ENCODE assay signal across 27 mouse cellular contexts in genomic region chr9:102770190-102770589, GRCm38 (mm10). TPM values are rescaled to one million over a fixed set of nuclear protein-coding genes. Genes with fewer than 3 reads are reported as not detected.
DNase-seq lines count a peak whose midpoint lies in the region; ATAC-seq and TF ChIP-seq lines count a peak whose summit lies in the region.
"Had no signal": no experiment of that assay in that cellular context is flagged by ENCODE, and none has a peak within 500 bp of the region (broad histone marks: within the 10 kb centered on the region; RNA-seq: fewer than 3 reads in every experiment).

No protein-coding gene starts in this region.

- no peak overlapping the region for H3K9ac ChIP-seq in forebrain, embryonic 14.5 days (ENCODE audit: low read length)
- no peak overlapping the region for H3K9ac ChIP-seq in forebrain, postnatal 0 days
- no peak overlapping the region for H3K9ac ChIP-seq in midbrain, embryonic 11.5 days (ENCODE audit: low read length)
- H3K9ac ChIP-seq in midbrain, embryonic 16.5 days (ENCODE audit: low read depth, low read length): no peak overlapping the region
- H3K9ac ChIP-seq: embryonic facial prominence, embryonic 13.5 days; forebrain, embryonic 13.5 days; heart, embryonic 13.5 days; hindbrain, embryonic 14.5 days had no signal

- 61% methylated on average over 16 of the region's 16 CpGs for WGBS in forebrain, embryonic 14.5 days
- WGBS in forebrain, postnatal 0 days: 49% methylated on average over 16 of the region's 16 CpGs
- 86% methylated on average over 16 of the region's 16 CpGs for WGBS in midbrain, embryonic 11.5 days
- 75% methylated on average over 16 of the region's 16 CpGs for WGBS in midbrain, embryonic 16.5 days

- H3K4me3 ChIP-seq in forebrain, embryonic 14.5 days (ENCODE audit: low read depth, low read length): no peak overlapping the region
- no peak overlapping the region for H3K4me3 ChIP-seq in forebrain, postnatal 0 days (ENCODE audit: low read depth, low read length)
- no peak overlapping the region for H3K4me3 ChIP-seq in midbrain, embryonic 11.5 days (ENCODE audit: low read depth, low read length)
- H3K4me3 ChIP-seq in midbrain, embryonic 16.5 days (ENCODE audit: low read depth, low read length): no peak overlapping the region
- H3K4me3 ChIP-seq in embryonic fibroblast, embryonic 13.5 days (ENCODE audit: insufficient read depth, low read length): no peak overlapping the region
- H3K4me3 ChIP-seq: embryonic facial prominence, embryonic 13.5 days; forebrain, embryonic 13.5 days; heart, adult 2 months; heart, embryonic 10.5 days; heart, embryonic 13.5 days had no signal

- H3K36me3 ChIP-seq in forebrain, embryonic 14.5 days (ENCODE audit: control insufficient read depth, insufficient read depth, low read length): no peaks in the 10 kb centered on the region
- H3K36me3 ChIP-seq in forebrain, postnatal 0 days (ENCODE audit: insufficient read depth): no peaks in the 10 kb centered on the region
- no peaks in the 10 kb centered on the region for H3K36me3 ChIP-seq in midbrain, embryonic 11.5 days (ENCODE audit: control insufficient read depth, insufficient read depth, low read length)
- H3K36me3 ChIP-seq in midbrain, embryonic 16.5 days (ENCODE audit: control insufficient read depth, insufficient read depth, low read length): no peaks in the 10 kb centered on the region
- H3K36me3 ChIP-seq: embryonic facial prominence, embryonic 13.5 days; G1E; heart, embryonic 10.5 days; heart, embryonic 13.5 days had no signal

- ATAC-seq in forebrain, embryonic 14.5 days: no peak
- ATAC-seq in forebrain, postnatal 0 days: no peak
- no peak for ATAC-seq in midbrain, embryonic 11.5 days (ENCODE audit: low FRiP score)
- no peak for ATAC-seq in midbrain, embryonic 16.5 days
- ATAC-seq: activated CD4-positive, CD25-positive, alpha-beta regulatory T cell, adult 4 months; hindbrain, postnatal 0 days; inflammation-experienced regulatory T-cells, adult 6 months; intestine, embryonic 16.5 days had no signal

- no peaks in the 10 kb centered on the region for H3K27me3 ChIP-seq in forebrain, embryonic 14.5 days (replicated peaks; ENCODE audit: control insufficient read depth, insufficient read depth, low read length)
- no peaks in the 10 kb centered on the region for H3K27me3 ChIP-seq in forebrain, postnatal 0 days (ENCODE audit: insufficient read depth, low read length)
- H3K27me3 ChIP-seq in midbrain, embryonic 11.5 days (ENCODE audit: control insufficient read depth, insufficient read depth, low read length): no peaks in the 10 kb centered on the region
- no peaks in the 10 kb centered on the region for H3K27me3 ChIP-seq in midbrain, embryonic 16.5 days (ENCODE audit: control insufficient read depth, insufficient read depth, low read depth, low read length)
- H3K27me3 ChIP-seq: embryonic facial prominence, embryonic 13.5 days; forebrain, embryonic 13.5 days; heart, embryonic 13.5 days had no signal

- no peak overlapping the region for H3K27ac ChIP-seq in forebrain, embryonic 14.5 days (ENCODE audit: low read depth, low read length)
- H3K27ac ChIP-seq in forebrain, postnatal 0 days (ENCODE audit: low read depth, low read length): no peak overlapping the region
- H3K27ac ChIP-seq in midbrain, embryonic 11.5 days (ENCODE audit: low read depth, low read length): no peak overlapping the region
- H3K27ac ChIP-seq in midbrain, embryonic 16.5 days (ENCODE audit: low read length): no peak overlapping the region
- peak overlapping the region; percentile 59; the same call in 1 of the 2 replicates for H3K27ac ChIP-seq in embryonic fibroblast, embryonic 13.5 days (ENCODE audit: insufficient read depth, low read length)
- H3K27ac ChIP-seq: embryonic facial prominence, embryonic 13.5 days; forebrain, embryonic 13.5 days; heart, adult 2 months; heart, embryonic 10.5 days; heart, embryonic 13.5 days; hindbrain, embryonic 14.5 days; hindbrain, postnatal 0 days had no signal

- DNase-seq in forebrain, embryonic 14.5 days (ENCODE audit: low spot score): peak; percentile 41
- no peak for DNase-seq in forebrain, postnatal 0 days
- peak; percentile 72 for DNase-seq in midbrain, embryonic 11.5 days (ENCODE audit: low spot score, missing footprints)
- DNase-seq in frontal cortex, postnatal 10 days (ENCODE audit: low spot score in 2 of 2): no peak
- DNase-seq in frontal cortex, adult 2 months (ENCODE audit: extremely low spot score in 1 of 2, low spot score in 1 of 2): no peak
- DNase-seq: adrenal gland, adult 8-10 months; adrenal gland, postnatal 25 days; B cell, adult 2 months; cerebellum, adult 18-20 months; cerebellum, adult 9-10 months; cerebellum, postnatal 14 days; heart, adult 2 months; heart, postnatal 14 days; heart, postnatal 4 days; kidney, adult 18-20 months had no signal

- TF ChIP-seq POLR2A in embryonic fibroblast, embryonic 13.5 days (IDR thresholded peaks at IDR 0.05; ENCODE audit: low read depth, low read length): no peak

- no peaks in the 10 kb centered on the region for H3K9me3 ChIP-seq in forebrain, embryonic 14.5 days (replicated peaks; ENCODE audit: control insufficient read depth, low read length)
- H3K9me3 ChIP-seq in forebrain, postnatal 0 days (ENCODE audit: low read length): no peaks in the 10 kb centered on the region
- no peaks in the 10 kb centered on the region for H3K9me3 ChIP-seq in midbrain, embryonic 11.5 days (ENCODE audit: control insufficient read depth, low read length)
- no peaks in the 10 kb centered on the region for H3K9me3 ChIP-seq in midbrain, embryonic 16.5 days (replicated peaks; ENCODE audit: control insufficient read depth, low read length, poor library complexity, severe bottlenecking)
- H3K9me3 ChIP-seq: embryonic facial prominence, embryonic 13.5 days; forebrain, embryonic 13.5 days; G1E; heart, embryonic 10.5 days; heart, embryonic 13.5 days had no signal

- H3K4me2 ChIP-seq in forebrain, embryonic 14.5 days (ENCODE audit: low read length): no peak overlapping the region
- no peak overlapping the region for H3K4me2 ChIP-seq in forebrain, postnatal 0 days (ENCODE audit: low read depth)
- no peak overlapping the region for H3K4me2 ChIP-seq in midbrain, embryonic 11.5 days
- H3K4me2 ChIP-seq in midbrain, embryonic 16.5 days (ENCODE audit: low read length): no peak overlapping the region
- H3K4me2 ChIP-seq: embryonic facial prominence, embryonic 13.5 days; forebrain, embryonic 13.5 days; heart, embryonic 13.5 days; hindbrain, embryonic 14.5 days had no signal

- no peak for TF ChIP-seq CTCF in forebrain, postnatal 0 days (IDR thresholded peaks at IDR 0.05; ENCODE audit: low read depth)
- no peak for TF ChIP-seq CTCF in embryonic fibroblast, embryonic 13.5 days (IDR thresholded peaks at IDR 0.05; ENCODE audit: borderline replicate concordance, insufficient read depth, low read length)

- peaks cover 5% of the 10 kb centered on the region; the same call in 1 of the 2 replicates for H3K4me1 ChIP-seq in forebrain, embryonic 14.5 days (ENCODE audit: control insufficient read depth, insufficient read depth, low read length)
- no peaks in the 10 kb centered on the region for H3K4me1 ChIP-seq in forebrain, postnatal 0 days (ENCODE audit: insufficient read depth)
- no peaks in the 10 kb centered on the region for H3K4me1 ChIP-seq in midbrain, embryonic 11.5 days (ENCODE audit: control insufficient read depth, insufficient read depth, low read length)
- H3K4me1 ChIP-seq in midbrain, embryonic 16.5 days (ENCODE audit: control insufficient read depth, insufficient read depth, low read length): no peaks in the 10 kb centered on the region
- H3K4me1 ChIP-seq in embryonic fibroblast, embryonic 13.5 days (ENCODE audit: control insufficient read depth, insufficient read depth, low read length): peaks cover 18% of the 10 kb centered on the region

RNA-seq across cellular contexts. Expression of gene Amotl2, which starts 53.7 kb away (rescaled TPM):
- polyA plus RNA-seq in forebrain, embryonic 14.5 days (2014; fragmentation: Nextera tagmentation; extraction: Ambion mirVana): 30.4 and 44.0 TPM in 2 replicates
- 85.8 and 106 TPM in 2 replicates for total RNA-seq in forebrain, postnatal 0 days (2014; rRNA removed)
- polyA plus RNA-seq in forebrain, postnatal 0 days (2015; fragmentation: Nextera tagmentation; extraction: Ambion mirVana): 24.8 and 27.6 TPM in 2 replicates
- polyA plus RNA-seq in midbrain, embryonic 11.5 days (2014; fragmentation: Nextera tagmentation; extraction: Ambion mirVana): 47.0 and 58.0 TPM in 2 replicates
- 58.4 and 62.9 TPM in 2 replicates for polyA plus RNA-seq in midbrain, embryonic 16.5 days (2015; fragmentation: Nextera tagmentation; extraction: Ambion mirVana)
- 135 and 188 TPM in 2 replicates for polyA plus RNA-seq in embryonic fibroblast, embryonic 13.5 days (2011; ENCODE audit: insufficient read length, low read depth, missing spikeins)
- 13.9 and 14.1 TPM in 2 replicates for polyA plus RNA-seq in frontal cortex, adult 2 months (2012; rRNA removed)
- polyA plus RNA-seq: activated CD4-positive, CD25-positive, alpha-beta regulatory T cell, adult 4 months; G1E had no signal

Comparison
In these comparisons a context has a peak if more than half of its experiments do, and no peak if none do; other contexts are left out.
1. DNase-seq: peak in forebrain, embryonic 14.5 days (single experiment) and midbrain, embryonic 11.5 days (single experiment); none in forebrain, postnatal 0 days (single experiment), frontal cortex, postnatal 10 days (0 of 2) and frontal cortex, adult 2 months (0 of 2).